Mouse (Mus musculus): ENCODE results near the gene Gm11042. TPM values are rescaled to one million over a fixed set of nuclear protein-coding genes. Genes with fewer than 3 reads are reported as not detected.

Gm11042 gene
- polyA plus RNA-seq, 1 experiment from 2014 or later: not detected

DNA sequence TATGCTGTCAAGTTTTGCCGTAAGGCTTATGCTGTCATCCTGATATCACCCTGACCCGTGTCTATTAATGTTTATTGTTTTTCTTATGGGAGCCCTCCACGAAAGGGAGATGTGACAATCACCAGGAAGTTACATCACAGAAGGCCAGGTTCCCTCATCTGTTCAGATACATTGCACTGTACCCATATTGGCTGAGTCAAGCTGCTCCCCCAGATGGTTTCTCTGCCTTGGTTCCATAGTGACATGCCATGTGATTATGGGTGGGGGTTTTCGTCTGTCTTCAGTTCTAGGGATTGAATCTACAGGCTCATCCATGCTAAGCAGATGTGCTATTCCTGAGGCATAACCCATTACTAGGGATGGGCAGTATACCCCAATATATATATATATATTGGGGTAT lies 34.8 kb downstream of the Gm11042 start:
- 82% methylated on average over 4 of the region's 4 CpGs for WGBS
- no peak overlapping the region for H3K27ac ChIP-seq (ENCODE audit: low read depth)
- no peak for ATAC-seq (replicated peaks; ENCODE audit: low FRiP score, low TSS enrichment, low read depth)
- no peak overlapping the region for H3K4me2 ChIP-seq (ENCODE audit: low read length)
- no peaks in the 10 kb centered on the region for H3K36me3 ChIP-seq (ENCODE audit: control insufficient read depth, insufficient read depth, low read length)
- no peak for DNase-seq (ENCODE audit: low spot score)
- H3K4me1 ChIP-seq (replicated peaks; ENCODE audit: control insufficient read depth, insufficient read depth, low read length): peaks cover 3% of the 10 kb centered on the region; the same call in 1 of the 2 replicates
- no peak overlapping the region for H3K4me3 ChIP-seq (ENCODE audit: low read depth, low read length)
- peaks cover 25% of the 10 kb centered on the region for H3K27me3 ChIP-seq (replicated peaks; ENCODE audit: control insufficient read depth, insufficient read depth, low read length)
- H3K9ac ChIP-seq (ENCODE audit: low read length): no peak overlapping the region
- no peaks in the 10 kb centered on the region for H3K9me3 ChIP-seq (ENCODE audit: control insufficient read depth, low read length)

GRCm38 (mm10) chr12:74277265-74277664 lies 38.9 kb downstream of the Gm11042 start:
- no peaks in the 10 kb centered on the region for H3K9me3 ChIP-seq (ENCODE audit: control insufficient read depth, low read length)
- H3K36me3 ChIP-seq (ENCODE audit: control insufficient read depth, insufficient read depth, low read length): no peaks in the 10 kb centered on the region
- no peak overlapping the region for H3K4me3 ChIP-seq (ENCODE audit: low read depth, low read length)
- ATAC-seq (replicated peaks; ENCODE audit: low FRiP score, low TSS enrichment, low read depth) (no peak), DNase-seq (ENCODE audit: low spot score) (no peak)
- no peak overlapping the region for H3K27ac ChIP-seq (ENCODE audit: low read depth)
- H3K9ac ChIP-seq (ENCODE audit: low read length): no peak overlapping the region
- H3K4me2 ChIP-seq (ENCODE audit: low read length): no peak overlapping the region
- no peaks in the 10 kb centered on the region for H3K27me3 ChIP-seq (replicated peaks; ENCODE audit: control insufficient read depth, insufficient read depth, low read length)
- H3K4me1 ChIP-seq (replicated peaks; ENCODE audit: control insufficient read depth, insufficient read depth, low read length): no peaks in the 10 kb centered on the region
- 79% methylated on average over 5 of the region's 5 CpGs for WGBS

DNA sequence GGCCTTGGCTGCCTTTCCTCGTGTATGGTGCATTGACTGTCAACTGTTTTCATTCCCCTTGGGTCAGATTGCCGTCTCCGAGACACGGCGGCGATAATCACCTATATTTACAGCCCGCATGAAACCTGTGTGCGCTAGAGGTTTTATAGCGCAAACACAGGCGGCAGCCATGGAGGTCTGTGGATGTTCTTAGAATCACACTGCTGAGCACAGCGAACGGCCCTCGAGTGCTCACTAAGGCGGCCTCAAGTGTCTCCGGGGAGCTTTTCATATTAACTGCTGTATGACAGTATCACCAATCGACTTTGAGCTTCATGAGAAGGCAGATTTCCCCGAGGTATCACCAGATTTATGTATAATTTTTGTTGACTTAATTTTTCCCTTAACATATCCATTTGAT lies 43.6 kb downstream of the Gm11042 start:
- no peak overlapping the region for H3K9ac ChIP-seq (ENCODE audit: low read length)
- H3K9me3 ChIP-seq (ENCODE audit: control insufficient read depth, low read length): no peaks in the 10 kb centered on the region
- H3K4me3 ChIP-seq (ENCODE audit: low read depth, low read length): no peak overlapping the region
- ATAC-seq (replicated peaks; ENCODE audit: low FRiP score, low TSS enrichment, low read depth) (no peak), DNase-seq (ENCODE audit: low spot score) (no peak)
- no peaks in the 10 kb centered on the region for H3K4me1 ChIP-seq (replicated peaks; ENCODE audit: control insufficient read depth, insufficient read depth, low read length)
- H3K27me3 ChIP-seq (replicated peaks; ENCODE audit: control insufficient read depth, insufficient read depth, low read length): no peaks in the 10 kb centered on the region
- no peaks in the 10 kb centered on the region for H3K36me3 ChIP-seq (ENCODE audit: control insufficient read depth, insufficient read depth, low read length)
- WGBS: 90% methylated on average over 17 of the region's 17 CpGs
- no peak overlapping the region for H3K4me2 ChIP-seq (ENCODE audit: low read length)
- no peak overlapping the region for H3K27ac ChIP-seq (ENCODE audit: low read depth)

- 84% methylated on average over 15 of the region's 15 CpGs for WGBS
Observed at GRCm38 (mm10) chr12:74268644-74269285, 47.4 kb downstream of the Gm11042 start.

GRCm38 (mm10) chr12:74267049-74267448 lies 49.1 kb downstream of the Gm11042 start:
- no peak overlapping the region for H3K4me2 ChIP-seq (ENCODE audit: low read length)
- H3K4me3 ChIP-seq (ENCODE audit: low read depth, low read length): no peak overlapping the region
- H3K27me3 ChIP-seq (replicated peaks; ENCODE audit: control insufficient read depth, insufficient read depth, low read length): no peaks in the 10 kb centered on the region
- H3K9me3 ChIP-seq (ENCODE audit: control insufficient read depth, low read length): no peaks in the 10 kb centered on the region
- ATAC-seq (replicated peaks; ENCODE audit: low FRiP score, low TSS enrichment, low read depth) (no peak), DNase-seq (ENCODE audit: low spot score) (no peak)
- no peaks in the 10 kb centered on the region for H3K36me3 ChIP-seq (ENCODE audit: control insufficient read depth, insufficient read depth, low read length)
- H3K9ac ChIP-seq (ENCODE audit: low read length): no peak overlapping the region
- no peaks in the 10 kb centered on the region for H3K4me1 ChIP-seq (replicated peaks; ENCODE audit: control insufficient read depth, insufficient read depth, low read length)
- 83% methylated on average over 4 of the region's 4 CpGs for WGBS
- H3K27ac ChIP-seq (ENCODE audit: low read depth): no peak overlapping the region

More at GRCm38 (mm10) chr12:74268644-74269285, 47.4 kb downstream of the Gm11042 start:
- Histone ChIP-seq H3K27me3 (replicated peaks; ENCODE audit: control insufficient read depth, insufficient read depth, low read length) (no peaks in the 10 kb centered on the region), H3K4me3 (ENCODE audit: low read depth, low read length) (no peak overlapping the region), H3K27ac (ENCODE audit: low read depth) (no peak overlapping the region), H3K4me2 (ENCODE audit: low read length) (no peak overlapping the region), H3K4me1 (replicated peaks; ENCODE audit: control insufficient read depth, insufficient read depth, low read length) (no peaks in the 10 kb centered on the region), H3K36me3 (ENCODE audit: control insufficient read depth, insufficient read depth, low read length) (no peaks in the 10 kb centered on the region), H3K9ac (ENCODE audit: low read length) (no peak overlapping the region), H3K9me3 (ENCODE audit: control insufficient read depth, low read length) (no peaks in the 10 kb centered on the region)
- DNase-seq (ENCODE audit: low spot score) (no peak), ATAC-seq (replicated peaks; ENCODE audit: low FRiP score, low TSS enrichment, low read depth) (no peak)

Data from intestine, embryonic 14.5 days (tissue).